Mouse (Mus musculus) left cerebral cortex, adult 8-10 months (tissue): ENCODE data around the gene Mob1a. TPM values are rescaled to one million over a fixed set of nuclear protein-coding genes. Genes with fewer than 3 reads are reported as not detected.

Experiments used
- DNase-seq, 2 experiments: peaks; one replicate each; pipeline ENCODE4 v3.0.0; 2022; ENCODE audit warnings: low spot score in 2 of 2
- total RNA-seq, 4 experiments: library from RNA; stranded (reverse); gene quantifications; 2 replicates each; pipeline ENCODE4 v1.2.4; 2022

The Mob1a gene
- total RNA-seq, 4 experiments from 2014 or later = 16.8 to 22.9 (median 17.5) TPM

DNA sequence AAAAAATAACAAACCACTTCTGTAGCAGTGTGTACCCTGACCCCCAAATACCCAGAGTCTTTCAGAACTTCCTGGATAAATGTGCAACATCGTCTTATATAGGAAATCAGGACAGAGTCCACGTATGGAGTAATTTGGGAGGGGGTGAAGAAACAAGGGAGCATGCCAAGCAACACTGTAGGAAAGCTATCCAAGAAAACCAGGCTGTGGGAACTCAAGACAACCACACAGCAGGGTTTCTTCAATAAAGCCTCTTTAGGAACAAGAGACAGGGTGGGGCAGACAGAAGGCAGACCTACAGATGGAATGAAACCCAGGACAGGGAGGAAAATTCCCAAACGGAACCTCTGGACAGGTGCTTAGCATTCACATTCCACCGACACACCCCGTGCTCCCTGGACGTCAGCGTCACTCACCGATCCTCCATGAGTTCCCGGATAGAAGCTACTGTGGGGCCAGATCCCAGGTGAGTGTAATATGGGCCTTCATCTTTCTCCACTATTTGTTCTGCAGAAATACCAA lies 59.8 kb downstream of the Mob1a start:
- no peak for DNase-seq

DNA sequence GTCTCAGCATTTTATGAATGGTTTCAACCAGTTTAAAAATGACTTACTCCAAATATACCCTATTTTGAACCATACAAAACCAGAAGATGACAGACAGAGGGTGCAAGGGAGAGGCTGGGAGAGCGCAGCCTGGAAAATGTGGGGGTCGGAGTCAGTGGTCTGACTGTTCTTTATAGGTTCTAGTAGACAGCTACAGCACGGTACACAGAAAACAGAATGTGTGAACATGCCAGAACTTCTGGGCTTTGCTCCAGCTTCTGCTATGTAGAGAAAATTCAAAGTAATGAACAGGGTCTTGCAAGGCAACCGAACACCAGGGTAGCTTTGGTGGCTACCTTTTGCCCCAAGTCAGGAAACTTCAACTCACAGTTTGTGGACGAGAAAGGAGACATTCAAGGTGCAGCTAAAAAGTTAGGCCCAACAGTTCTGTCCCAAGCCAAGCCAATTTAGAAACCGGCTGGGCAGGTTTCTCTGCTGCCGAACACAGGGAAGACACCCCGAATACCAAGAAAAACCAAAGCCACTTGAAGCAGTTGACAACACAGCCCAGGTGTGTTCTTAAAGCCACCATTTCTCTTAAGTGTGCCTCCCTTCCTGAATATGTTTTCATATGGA lies 66.5 kb downstream of the Mob1a start:
- DNase-seq = no peak

Other genes starting within 250 kb of the Mob1a start
- gene Pcgf1, start 248.1 kb upstream of the Mob1a start, total RNA-seq = 10 to 100 TPM; 26.2 to 31.0 (median 27.2) TPM
- gene Lbx2, start 239.6 kb upstream of the Mob1a start, total RNA-seq = under 1 TPM in 1 of 4 experiments, not detected in 3; 0.77 TPM
- gene Ccdc142, start 224.4 kb upstream of the Mob1a start, total RNA-seq = 10 to 100 TPM in 1 of 4 experiments, 1 to 10 TPM in 3; 6.5 to 10.1 (median 8.7) TPM
- 1 to 10 TPM; 5.8 to 8.1 (median 6.4) TPM for gene Gm42688, start 224.4 kb upstream of the Mob1a start, total RNA-seq
- 10 to 100 TPM; 51.1 to 63.3 (median 54.2) TPM for gene Mrpl53, start 217.0 kb upstream of the Mob1a start, total RNA-seq
- 10 to 100 TPM; 27.4 to 32.3 (median 31.3) TPM for gene Mogs, start 210.5 kb upstream of the Mob1a start, total RNA-seq
- 10 to 100 TPM; 36.5 to 47.4 (median 39.6) TPM for gene Wbp1, start 204.5 kb upstream of the Mob1a start, total RNA-seq
- gene Ino80b, start 200.6 kb upstream of the Mob1a start, total RNA-seq = 10 to 100 TPM; 22.0 to 26.8 (median 25.4) TPM
- 100 to 1,000 TPM in 1 of 4 experiments, 10 to 100 TPM in 3; 91.4 to 114 (median 92.8) TPM for gene Rtkn, start 190.6 kb upstream of the Mob1a start, total RNA-seq
- 10 to 100 TPM; 31.8 to 39.1 (median 34.5) TPM for gene Wdr54, start 169.6 kb upstream of the Mob1a start, total RNA-seq
- gene 1700003E16Rik, start 169.6 kb upstream of the Mob1a start, total RNA-seq = 10 to 100 TPM; 26.4 to 29.4 (median 28.3) TPM
- gene Dctn1, start 160.1 kb upstream of the Mob1a start, total RNA-seq = 100 to 1,000 TPM; 347 to 364 (median 356) TPM
- 1 to 10 TPM in 1 of 4 experiments, under 1 TPM in 3; 0.44 to 2.0 (median 0.79) TPM for gene Slc4a5, start 106.2 kb upstream of the Mob1a start, total RNA-seq
- gene Mthfd2, start 108 bp upstream of the Mob1a start, total RNA-seq = 1 to 10 TPM; 5.3 to 8.7 (median 7.0) TPM
- 10 to 100 TPM; 34.5 to 61.7 (median 53.5) TPM for gene Bola3, start 23.1 kb downstream of the Mob1a start, total RNA-seq
- gene Tet3, start 133.1 kb downstream of the Mob1a start, total RNA-seq = 10 to 100 TPM; 54.7 to 62.8 (median 59.4) TPM
- gene Dguok, start 181.0 kb downstream of the Mob1a start, total RNA-seq = 10 to 100 TPM; 23.9 to 35.7 (median 30.9) TPM
- not detected for gene Actg2, start 210.2 kb downstream of the Mob1a start, total RNA-seq
- gene Stambp, start 246.7 kb downstream of the Mob1a start, total RNA-seq = 10 to 100 TPM; 32.9 to 39.3 (median 37.3) TPM